Mouse (Mus musculus): ENCODE measurements around the gene Gm7298.

- TF ChIP-seq CTCF (IDR thresholded peaks at IDR 0.05; ENCODE audit: low read depth) (no peak), EP300 (IDR thresholded peaks at IDR 0.05; ENCODE audit: low read depth) (no peak)
Measured at GRCm38 (mm10) chr6:121732632-121733031, at the start of gene Gm7298.
